Mouse (Mus musculus) ZHBTc4 (cell line): ENCODE measurements at regions not wholly inside any gene's neighbourhood (a gene's known extent, or its start where the extent isn't known, plus 50 kb on each side); places are given as distances from the start of the nearest gene placed in this dataset.

Experiments
- DNase-seq: peaks from one replicate; pipeline ENCODE4 v3.0.0-alpha.2; 2011; ENCODE audit warnings: low read depth, low spot score

GRCm38 (mm10) chr1:92386752-92387151 is 86.9 kb downstream of the Ndufa10 start:
- DNase-seq = no peak

GRCm38 (mm10) chr1:92384945-92385344 is 88.7 kb downstream of the Ndufa10 start:
- no peak for DNase-seq

GRCm38 (mm10) chr1:92383749-92384148 is 89.9 kb downstream of the Ndufa10 start:
- DNase-seq = no peak

GRCm38 (mm10) chr1:92379510-92379886 is 94.2 kb downstream of the Ndufa10 start:
- no peak for DNase-seq

- DNase-seq = no peak
These were observed 94.7 kb downstream of the Ndufa10 start for GRCm38 (mm10) chr1:92378741-92379509.

- no peak for DNase-seq
These were observed 97.2 kb downstream of the Ndufa10 start for GRCm38 (mm10) chr1:92376456-92376855.

- DNase-seq = no peak
These were observed 101.3 kb downstream of the Ndufa10 start for GRCm38 (mm10) chr1:92372222-92372990.

- DNase-seq = peak; percentile 14
These were observed 102.2 kb downstream of the Ndufa10 start for GRCm38 (mm10) chr1:92371357-92371981.

- DNase-seq = no peak
These were observed 102.8 kb downstream of the Ndufa10 start for GRCm38 (mm10) chr1:92370842-92371241.

GRCm38 (mm10) chr1:92369972-92370371 is 103.7 kb downstream of the Ndufa10 start:
- DNase-seq = no peak

GRCm38 (mm10) chr1:92366249-92366648 is 107.4 kb downstream of the Ndufa10 start:
- DNase-seq = no peak

- DNase-seq = peak; percentile 68
These were observed 108.1 kb downstream of the Ndufa10 start for GRCm38 (mm10) chr1:92365366-92366075.

GRCm38 (mm10) chr1:92361677-92362076 is 112.0 kb downstream of the Ndufa10 start:
- no peak for DNase-seq

- peak; percentile 81 for DNase-seq
These were observed 113.4 kb downstream of the Ndufa10 start for GRCm38 (mm10) chr1:92360255-92360654.

GRCm38 (mm10) chr1:92359473-92359872 is 114.2 kb downstream of the Ndufa10 start:
- DNase-seq = no peak

GRCm38 (mm10) chr1:92358758-92359287 is 114.8 kb downstream of the Ndufa10 start:
- no peak for DNase-seq

- peak; percentile 78 for DNase-seq
These were observed 125.2 kb downstream of the Ndufa10 start for GRCm38 (mm10) chr1:92348353-92349005.

- DNase-seq = no peak
These were observed 126.0 kb downstream of the Ndufa10 start for GRCm38 (mm10) chr1:92347656-92348055.

- no peak for DNase-seq
These were observed 129.9 kb downstream of the Ndufa10 start for GRCm38 (mm10) chr1:92343768-92344167.

- no peak for DNase-seq
These were observed 130.5 kb downstream of the Ndufa10 start for GRCm38 (mm10) chr1:92343161-92343598.
